Mouse (Mus musculus) hindlimb bud, embryonic 11.5 days (tissue): ENCODE measurements around the gene Vnn3.

Source experiments
- DNase-seq: peaks from one replicate; pipeline ENCODE4 v3.0.0-alpha.2; 2012; ENCODE audit warnings: low read depth, low spot score; ENCODE audit errors: extremely low spot score

Vnn3 gene

DNA sequence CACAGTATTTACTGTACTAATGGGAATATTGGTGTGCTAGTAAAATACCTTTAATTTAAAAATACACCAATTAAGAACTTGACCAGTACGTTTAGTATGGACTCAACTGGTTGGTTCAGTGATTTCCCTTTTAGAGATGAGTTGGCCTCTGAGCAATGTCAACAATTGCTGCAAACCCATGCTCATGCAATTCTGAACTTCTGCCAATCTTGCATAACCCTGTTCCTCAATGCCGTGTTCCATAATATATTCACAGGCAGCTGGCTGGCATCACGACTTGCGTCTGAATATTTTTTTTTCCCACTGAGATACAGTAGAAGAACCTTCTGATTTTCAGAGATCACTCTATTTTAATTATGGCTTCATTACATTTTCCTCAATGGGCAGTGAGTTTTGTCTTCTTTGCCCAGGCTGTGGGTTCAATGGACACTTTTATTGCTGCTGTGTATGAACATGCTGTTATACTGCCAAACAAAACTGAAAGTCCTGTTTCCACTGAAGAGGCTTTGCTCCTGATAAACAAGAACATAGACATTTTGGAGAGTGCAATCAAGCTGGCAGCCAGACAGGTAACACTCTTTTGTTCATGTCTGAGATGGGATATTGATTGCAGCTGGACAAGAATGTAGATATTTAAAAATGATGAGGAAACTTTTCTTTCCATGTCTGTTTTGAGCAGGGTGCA lies at the start of gene Vnn3:
TSS of gene Vnn3 (plus strand) at position 235 of the 685 bp plus-strand sequence.
- DNase-seq, result no peak

DNA sequence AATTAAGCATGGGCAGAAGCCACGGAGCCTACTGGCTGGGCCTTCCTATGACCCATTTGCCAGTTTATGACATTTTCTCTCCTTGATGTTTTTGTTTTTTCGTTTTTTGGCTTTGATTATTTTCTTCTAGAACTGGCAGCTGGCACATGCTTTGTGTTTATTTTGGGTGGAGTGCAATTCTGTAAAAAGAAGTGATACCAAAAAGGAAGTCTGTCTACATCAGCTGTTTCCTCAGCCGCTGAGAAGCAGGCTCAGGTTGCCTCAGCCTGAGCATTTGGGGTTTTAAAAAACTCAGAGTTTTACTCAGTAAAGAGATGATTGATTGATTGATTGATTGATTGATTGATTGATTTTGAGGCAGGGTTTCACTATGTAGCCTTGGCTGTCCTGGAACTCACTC lies 48.4 kb upstream of the Vnn3 start:
- DNase-seq, result no peak

DNA sequence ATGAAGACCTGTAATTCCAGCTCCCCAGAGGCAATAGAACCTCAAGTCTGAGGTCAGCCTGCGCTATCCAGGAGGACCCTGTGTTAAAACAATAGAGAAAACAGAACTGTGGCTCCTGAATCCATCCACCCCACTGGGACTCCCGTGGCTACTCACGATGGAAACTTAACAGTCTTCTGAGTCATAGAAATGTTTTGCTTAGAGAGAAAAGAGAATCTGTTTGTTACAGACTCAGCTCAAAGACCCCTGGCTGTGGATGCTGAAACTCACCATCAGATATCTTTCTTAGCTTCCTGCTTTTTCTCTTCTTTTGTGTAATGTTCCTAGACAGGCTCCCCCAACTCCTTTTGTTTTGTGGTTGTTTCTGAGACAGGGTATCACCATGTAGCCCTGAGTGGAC lies 46.6 kb upstream of the Vnn3 start:
- DNase-seq, result no peak

DNA sequence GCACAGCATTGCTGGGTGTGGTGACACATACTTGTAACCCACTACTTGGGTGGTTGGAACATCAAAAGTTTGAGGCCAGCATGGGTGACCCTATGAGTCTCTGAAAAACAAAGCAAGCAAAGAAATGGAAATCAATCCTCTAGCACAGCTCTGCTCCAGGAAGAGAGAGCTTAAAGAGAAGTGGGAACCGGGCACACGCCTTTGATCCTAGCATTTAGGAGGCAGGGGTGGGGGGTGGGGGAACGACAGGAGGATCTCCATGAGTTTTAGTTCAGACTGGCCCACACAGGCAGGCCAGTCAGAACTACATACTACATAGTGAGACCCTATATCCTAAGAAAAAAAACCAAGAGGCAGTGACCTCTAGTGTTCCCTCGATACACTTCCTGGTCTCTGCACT lies 45.1 kb upstream of the Vnn3 start:
- DNase-seq, result no peak

DNA sequence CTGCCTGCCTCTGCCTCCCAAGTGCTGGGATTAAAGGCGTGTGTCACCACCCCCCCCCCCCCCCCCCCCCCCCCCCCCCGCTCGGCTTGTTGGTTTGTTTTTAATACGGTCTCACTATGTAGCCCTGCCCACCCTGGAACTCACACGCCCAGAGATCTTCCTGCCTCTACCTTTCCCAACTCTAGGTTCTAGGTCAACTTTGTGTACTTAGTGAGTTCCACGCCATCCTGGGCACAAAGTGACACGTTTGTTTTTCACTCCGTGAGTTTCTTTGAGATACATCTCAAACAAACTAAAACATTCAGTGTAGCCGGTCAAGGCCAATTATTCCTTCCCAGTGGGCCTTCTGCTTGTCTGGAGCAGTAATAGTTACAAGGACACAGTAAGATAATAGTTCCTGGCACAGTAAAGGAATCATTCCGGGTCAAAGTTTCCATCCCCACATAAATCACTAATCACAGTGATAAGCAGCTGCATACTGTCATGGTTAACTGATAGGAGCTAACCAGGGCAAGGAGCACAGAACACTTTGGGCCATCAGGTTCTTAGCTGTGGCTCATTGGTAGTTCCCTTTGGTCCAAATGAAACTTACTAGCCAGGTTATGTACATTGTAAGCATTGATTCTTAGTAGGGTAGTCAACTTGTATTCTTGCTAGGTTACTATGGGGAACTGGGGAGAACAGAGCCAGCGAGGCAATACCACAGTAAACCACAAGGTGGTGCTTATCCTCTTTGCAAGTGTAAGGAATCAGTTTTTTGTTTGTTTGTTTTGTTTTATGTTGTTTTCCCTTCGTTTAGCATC lies 39.4 kb upstream of the Vnn3 start:
- DNase-seq, result peak; percentile 73

DNA sequence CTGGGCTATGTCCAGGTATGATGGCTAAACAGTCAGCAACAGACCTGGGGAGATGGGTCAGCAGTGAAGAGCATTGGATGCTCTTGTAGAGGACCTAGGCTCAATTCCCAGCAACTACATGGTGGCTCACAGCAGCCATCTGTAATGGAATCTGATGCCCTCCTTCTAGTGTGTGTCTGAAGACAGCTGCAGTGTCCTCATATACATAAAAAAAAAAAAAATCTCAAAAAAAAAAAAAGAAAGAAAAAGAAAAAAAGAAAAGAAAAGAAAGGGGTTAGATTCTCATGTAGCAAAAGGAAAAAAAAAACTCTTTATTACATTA lies 38.9 kb upstream of the Vnn3 start:
- no peak for DNase-seq

DNA sequence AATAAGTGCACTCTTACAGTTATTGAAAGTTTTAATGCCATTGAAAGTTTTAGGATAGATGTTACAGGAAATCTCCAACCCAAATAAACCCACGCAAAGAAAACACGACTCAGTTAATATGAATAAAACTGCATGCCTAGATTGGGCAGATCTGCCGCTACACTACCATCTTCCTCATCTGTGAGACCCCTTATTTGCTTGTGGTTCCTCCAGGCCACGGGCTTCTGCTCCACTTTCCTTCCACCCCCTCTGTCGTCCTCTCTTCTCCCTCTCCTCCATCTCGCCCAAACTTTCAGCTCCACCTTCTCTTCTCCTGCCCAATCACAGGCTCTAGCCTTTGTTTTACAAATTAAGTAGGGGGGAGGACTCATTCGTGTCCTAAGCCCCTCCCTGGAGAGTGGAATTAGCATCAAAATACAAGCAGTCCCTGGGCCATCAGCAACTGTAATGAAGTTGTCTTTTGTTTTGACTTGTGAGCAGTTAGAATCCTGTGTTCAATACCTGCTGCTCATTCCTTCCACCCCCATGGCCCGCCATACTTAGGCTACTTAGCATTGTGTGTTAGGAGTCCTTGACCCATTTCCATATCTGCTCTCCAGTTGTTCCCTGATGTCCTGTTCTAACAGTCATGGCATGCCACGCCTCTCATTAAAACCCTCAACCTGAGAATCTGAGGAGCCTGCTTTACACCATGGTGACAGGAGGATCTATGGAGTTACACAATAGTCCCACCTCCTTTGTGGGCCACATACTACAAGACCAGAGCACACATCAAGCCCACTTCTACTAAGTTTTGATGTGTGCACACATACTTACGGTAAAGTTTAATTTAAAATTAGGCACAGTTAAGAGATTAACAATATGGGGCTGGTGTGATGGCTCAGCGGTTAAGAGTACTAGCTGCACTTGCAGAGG lies 38.2 kb upstream of the Vnn3 start:
- DNase-seq, result no peak

DNA sequence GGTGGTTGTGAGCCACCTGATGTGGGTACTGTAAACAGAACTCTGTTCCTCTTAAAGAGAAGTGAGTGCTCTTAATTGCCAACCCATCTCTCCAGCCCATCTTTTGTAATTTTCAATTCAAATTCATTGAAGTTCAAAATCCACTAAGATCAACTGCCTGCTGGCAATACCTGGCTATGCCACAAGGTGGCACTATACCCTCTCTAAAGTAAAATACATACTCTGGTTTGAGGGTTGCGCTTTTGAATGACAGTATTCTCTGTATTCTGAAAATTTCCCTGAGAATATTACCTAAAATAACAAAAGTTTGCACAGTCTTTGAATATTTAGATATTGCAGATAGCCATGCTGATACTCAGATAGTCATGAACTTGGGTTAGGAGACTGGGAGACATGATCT lies 36.1 kb upstream of the Vnn3 start:
- peak; percentile 76 for DNase-seq

DNA sequence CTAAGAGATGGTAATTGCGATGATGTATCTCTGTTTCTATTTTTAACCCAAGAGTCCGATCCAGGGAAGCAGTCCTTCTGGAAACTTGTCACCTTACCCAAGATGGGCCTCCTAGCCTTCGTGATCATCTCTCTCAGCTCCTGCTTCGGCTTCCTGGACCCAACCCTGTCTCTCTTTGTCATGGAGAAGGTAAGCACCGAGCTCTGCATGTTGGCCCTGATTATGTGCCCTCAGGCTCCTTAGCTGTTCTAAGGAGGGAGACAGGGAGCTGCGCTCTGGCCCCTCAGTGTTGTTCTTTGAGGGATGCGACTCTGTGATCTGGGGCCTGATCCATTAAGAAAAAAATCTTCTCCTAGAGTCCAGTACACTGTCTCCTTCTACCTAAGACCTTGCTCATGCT lies 35.0 kb upstream of the Vnn3 start:
- no peak for DNase-seq

DNA sequence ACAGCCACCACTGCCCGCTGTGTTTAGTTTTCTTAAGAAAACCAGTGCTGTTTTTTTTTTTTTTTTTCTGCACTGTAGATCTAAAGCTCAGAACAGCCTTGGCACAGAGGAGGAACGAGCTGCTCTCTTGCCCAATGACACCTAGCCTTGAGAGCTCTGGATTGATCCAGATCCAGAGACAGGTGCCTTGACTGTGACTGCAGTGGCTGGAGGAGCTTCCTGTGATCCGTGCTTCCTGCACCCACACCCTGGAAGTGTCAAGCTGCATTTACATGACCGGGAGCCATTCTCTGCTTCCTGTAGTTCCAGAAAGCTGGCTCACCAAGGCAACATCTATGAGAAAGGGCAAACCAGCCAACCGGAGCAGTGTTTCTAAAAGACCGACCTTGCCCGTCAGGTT lies 24.7 kb upstream of the Vnn3 start:
- DNase-seq, result no peak

DNA sequence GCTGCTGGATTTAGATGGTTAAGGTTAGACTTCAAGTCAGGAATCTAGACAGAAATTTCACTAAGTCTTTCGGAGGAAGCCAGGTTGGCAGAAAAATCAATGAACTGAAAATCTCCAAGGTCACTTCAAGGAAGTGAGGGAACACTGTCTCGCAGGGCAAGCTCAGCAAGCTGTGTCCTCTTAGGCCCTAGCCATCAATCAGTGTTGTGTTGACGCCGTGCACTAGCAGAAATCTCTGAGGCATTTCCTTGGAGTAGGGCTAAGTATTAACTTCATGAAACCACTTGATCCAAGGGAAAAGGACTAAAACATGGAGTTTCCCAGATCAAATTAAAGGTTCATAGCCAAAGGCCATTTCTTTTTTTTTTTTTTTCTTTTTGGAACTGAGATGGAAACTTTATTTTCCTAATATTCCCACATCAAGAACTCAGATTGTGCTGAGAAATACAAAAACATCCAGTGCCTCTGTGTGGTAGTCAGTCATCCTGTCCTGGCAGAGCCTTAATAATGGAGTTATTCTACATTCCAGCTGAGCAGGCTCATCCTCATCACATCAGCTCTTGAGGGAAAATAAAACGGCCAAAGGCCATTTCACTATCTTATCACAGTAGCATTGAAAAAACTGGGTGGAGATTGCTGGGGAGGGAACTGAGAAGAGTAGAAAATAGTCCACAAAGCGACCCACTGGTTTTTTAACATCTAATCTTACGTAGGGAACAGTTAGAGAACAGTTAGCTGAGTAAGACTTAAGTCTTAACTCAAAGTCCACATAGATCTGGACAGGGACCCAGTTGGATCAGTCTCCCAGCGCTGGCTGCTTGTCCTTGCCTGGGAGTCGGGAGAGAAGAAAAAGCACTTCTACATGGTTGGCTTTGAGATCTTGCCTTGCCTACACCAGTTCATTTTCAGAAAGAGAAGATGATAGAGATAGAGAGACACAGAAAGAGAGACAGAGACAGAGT lies 15.0 kb upstream of the Vnn3 start:
- no peak for DNase-seq

DNA sequence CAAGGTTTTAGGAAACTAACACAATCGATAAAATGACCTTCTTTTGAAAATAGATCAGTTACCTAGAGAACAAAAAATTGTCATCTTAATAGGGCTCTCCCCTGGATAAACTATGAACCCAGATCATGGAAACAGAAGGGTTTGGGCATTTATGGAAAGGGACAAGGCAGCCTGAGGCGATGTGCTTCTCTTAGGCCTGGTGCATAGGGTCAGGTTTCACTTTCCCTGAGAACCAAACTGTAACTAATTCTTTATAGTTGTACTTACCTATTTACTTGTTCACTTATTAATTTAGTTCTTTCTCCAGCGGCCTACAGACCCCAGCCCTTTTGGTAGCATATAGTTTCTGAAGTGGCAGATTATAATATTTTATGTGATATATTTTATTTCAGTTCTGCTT lies 14.1 kb upstream of the Vnn3 start:
- DNase-seq, result no peak

DNA sequence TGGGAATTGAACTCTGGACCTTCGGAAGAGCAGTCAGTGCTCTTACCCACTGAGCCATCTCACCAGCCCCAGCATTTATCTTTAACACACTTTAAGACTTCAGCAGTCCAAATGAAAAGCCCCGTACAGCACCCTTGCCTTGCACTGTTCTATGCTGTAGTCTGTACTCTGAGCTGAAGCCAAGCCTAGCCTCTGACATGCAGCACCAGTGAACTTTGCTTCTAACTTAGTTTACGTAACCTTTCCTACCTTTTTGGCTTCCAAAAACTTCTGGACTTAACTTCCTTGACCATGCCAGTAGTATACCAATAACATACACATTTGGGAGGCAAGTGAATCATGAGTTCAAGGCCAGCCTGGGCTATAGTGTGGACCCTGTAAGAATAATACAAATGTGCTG lies 12.4 kb upstream of the Vnn3 start:
- DNase-seq, result no peak

DNA sequence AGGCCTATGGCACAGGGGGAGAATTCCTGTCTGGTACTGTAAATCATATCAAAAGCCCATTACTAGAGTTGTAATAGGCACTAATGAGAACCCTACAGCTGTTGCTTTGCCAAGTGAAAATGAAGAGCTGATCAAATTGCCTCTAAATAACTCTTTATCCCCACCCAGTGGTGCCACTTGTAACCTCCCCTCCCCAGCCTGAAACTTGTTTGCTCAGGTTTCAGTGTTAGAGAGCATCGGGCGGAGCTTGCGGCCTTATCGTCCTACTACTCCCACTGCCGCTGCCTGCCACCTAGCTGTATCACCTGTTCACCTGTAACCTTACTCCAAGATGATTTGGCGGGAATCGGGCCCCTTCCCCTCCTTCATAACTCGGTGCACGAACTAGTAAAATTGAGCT lies 11.9 kb upstream of the Vnn3 start:
- no peak for DNase-seq

DNA sequence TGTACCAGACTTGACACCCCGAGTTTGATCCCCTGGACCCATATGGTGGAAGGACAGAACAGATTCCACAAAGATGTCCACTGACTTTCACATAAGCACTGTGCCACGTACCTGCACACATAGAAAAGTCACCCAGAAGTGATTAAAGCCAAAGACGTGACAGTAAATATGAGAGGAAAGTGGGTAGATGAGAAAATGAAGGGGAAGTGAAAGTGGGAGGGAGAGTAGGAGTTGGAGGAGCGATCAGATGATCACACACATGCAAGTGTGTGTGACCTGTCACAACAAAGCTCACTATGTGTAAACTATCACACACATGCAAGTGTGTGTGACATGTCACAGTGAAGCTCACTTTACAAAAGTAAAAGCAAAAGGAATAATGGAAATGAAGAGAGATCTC lies 10.8 kb upstream of the Vnn3 start:
- no peak for DNase-seq

DNA sequence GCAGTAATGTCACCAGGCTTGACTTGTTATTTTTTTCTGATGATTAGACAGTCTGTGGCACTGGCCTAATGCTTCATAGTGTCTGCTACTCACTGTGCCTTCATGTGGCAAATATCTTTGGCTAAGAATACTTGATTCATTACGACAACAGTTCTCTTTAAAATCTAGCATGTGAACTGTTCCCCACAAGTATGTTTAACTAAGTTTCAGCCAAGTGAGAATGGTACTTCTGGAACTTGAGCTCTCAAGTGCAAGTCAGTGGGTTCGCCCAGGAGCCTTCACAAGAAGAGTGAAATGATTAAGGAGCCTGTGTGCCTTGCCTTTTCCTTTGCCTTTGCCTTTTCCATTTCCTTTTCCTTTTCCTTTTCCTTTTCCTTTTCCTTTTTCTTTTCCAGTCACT lies 834 bp downstream of the Vnn3 start:
- no peak for DNase-seq

DNA sequence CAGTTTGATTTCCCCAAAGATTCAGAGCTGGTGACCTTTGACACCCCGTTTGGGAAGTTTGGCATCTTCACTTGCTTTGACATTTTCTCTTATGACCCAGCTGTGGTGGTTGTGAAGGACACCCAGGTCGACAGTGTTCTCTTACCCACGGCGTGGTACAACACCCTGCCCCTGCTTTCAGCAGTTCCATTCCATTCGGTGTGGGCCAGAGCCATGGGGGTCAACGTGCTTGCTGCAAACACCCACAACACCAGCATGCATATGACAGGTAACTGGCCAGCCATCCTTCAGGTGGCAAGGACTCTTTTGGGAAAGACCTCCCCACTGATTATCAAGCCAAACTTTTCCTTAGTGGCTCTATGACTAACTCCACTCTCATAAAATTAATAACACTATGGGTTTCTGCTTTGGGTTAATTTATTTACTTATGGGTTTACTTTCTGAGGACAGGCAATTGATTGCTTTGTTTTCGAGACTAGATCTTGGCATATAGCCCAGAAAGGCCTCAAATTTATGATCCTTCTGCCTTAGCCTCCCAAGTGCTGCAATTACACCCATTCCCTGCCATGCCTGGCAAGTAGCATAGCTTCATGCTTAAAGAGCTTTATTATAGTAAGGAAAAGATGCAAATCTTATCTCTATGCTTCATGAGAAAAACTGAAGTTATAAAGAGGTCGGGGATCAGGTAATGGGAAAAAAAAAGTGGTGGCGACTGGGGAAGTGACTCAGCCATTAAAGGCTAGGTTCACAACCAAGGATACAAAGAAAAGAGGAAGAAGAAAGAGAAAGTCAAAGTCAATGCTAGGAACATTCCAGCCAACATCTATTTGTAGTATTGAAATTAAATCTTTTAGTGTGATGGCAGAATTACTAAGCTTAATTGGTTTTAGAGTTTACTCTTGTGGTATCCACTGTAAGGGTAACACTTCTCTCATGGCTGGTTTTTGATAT lies 13.4 kb downstream of the Vnn3 start:
- no peak for DNase-seq

DNA sequence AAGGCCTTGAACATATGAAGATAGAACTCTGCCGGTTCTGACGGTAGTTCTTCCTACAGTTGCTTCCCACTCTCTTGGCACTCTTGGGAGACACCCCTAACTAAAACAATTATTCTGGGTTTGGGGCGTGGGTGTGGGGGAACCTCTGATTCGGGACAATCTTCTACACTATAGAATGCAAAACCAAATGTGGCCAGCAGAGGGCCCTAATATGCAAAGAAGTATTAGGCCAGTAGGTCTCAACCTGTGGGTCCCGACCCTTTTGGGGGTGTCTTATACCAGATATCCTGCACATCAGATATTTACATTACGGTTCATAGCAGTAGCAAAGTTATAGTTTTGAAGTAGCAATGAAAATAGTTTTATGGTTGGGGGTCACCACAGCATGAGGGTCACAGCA lies 29.4 kb downstream of the Vnn3 start:
- DNase-seq, result no peak

DNA sequence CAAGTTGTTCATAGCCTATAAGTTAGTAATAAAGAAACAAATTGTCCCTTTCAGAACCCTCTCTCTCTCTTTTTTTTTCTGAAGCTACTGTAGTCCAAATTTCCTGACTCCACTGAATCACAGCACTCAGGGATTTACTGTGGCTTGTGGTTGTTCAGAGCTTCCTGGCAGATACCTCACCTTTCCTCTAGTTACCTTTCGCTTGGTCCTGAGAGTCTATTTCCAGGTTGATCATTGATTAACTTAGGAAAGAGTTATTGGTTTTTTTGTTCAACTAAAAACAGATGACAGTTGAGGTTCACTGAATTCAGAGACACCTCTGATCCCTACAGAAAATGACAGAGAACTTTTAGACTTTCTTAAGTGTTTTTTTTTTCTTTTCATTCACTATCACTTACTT lies 33.6 kb downstream of the Vnn3 start:
- no peak for DNase-seq

DNA sequence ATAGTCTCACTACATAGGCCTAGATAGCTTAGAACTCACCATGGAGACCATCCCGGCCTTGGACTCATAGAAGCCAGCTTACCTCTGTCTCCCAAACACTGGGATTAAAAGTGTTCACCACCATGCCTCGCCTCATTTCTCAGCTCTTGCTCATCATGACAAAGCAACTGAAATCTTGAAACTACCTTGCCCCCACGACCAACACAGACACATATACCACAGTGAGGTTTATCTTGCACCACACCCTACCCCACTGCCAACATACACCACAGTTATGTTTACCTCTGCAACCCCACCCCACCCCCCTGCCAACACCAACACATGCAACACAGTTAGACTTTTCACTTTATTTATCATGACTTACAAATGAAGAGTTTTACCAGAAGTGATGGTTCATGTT lies 34.8 kb downstream of the Vnn3 start:
- DNase-seq, result no peak
